25 mouse cellular contexts compared by ENCODE assay signal in genomic region chr9:58889782-58890448, GRCm38 (mm10).
DNase-seq lines count a peak whose midpoint lies in the region; ATAC-seq lines count a peak whose summit lies in the region.
"Had no signal": no experiment of that assay in that cellular context is flagged by ENCODE, and none has a peak within 500 bp of the region (broad histone marks: within the 10 kb centered on the region; RNA-seq: fewer than 3 reads in every experiment).

No protein-coding gene starts in this region.

- no peak overlapping the region for H3K4me3 ChIP-seq in heart, embryonic 12.5 days
- no peak overlapping the region for H3K4me3 ChIP-seq in heart, embryonic 15.5 days
- H3K4me3 ChIP-seq in heart, embryonic 10.5 days = no peak overlapping the region
- H3K4me3 ChIP-seq in midbrain, embryonic 11.5 days (ENCODE audit: low read depth, low read length) = no peak overlapping the region
- no peak overlapping the region for H3K4me3 ChIP-seq in midbrain, embryonic 15.5 days
- H3K4me3 ChIP-seq: embryonic facial prominence, embryonic 12.5 days; embryonic facial prominence, embryonic 15.5 days; gastrocnemius, adult 2 months; hindbrain, embryonic 12.5 days; hindbrain, embryonic 15.5 days had no signal

- intact Hi-C loops in heart, postnatal 25 days (cut with DNase I) = no loop called here

- H3K4me2 ChIP-seq in heart, embryonic 12.5 days = no peak overlapping the region
- H3K4me2 ChIP-seq in heart, embryonic 15.5 days = no peak overlapping the region
- H3K4me2 ChIP-seq in midbrain, embryonic 11.5 days = no peak overlapping the region
- no peak overlapping the region for H3K4me2 ChIP-seq in midbrain, embryonic 15.5 days
- H3K4me2 ChIP-seq: embryonic facial prominence, embryonic 12.5 days; embryonic facial prominence, embryonic 15.5 days; hindbrain, embryonic 12.5 days; hindbrain, embryonic 15.5 days had no signal

- H3K9ac ChIP-seq in heart, embryonic 12.5 days = no peak overlapping the region
- H3K9ac ChIP-seq in heart, embryonic 15.5 days = no peak overlapping the region
- no peak overlapping the region for H3K9ac ChIP-seq in midbrain, embryonic 11.5 days (ENCODE audit: low read length)
- H3K9ac ChIP-seq in midbrain, embryonic 15.5 days = no peak overlapping the region
- H3K9ac ChIP-seq: embryonic facial prominence, embryonic 12.5 days; embryonic facial prominence, embryonic 15.5 days; forebrain, postnatal 0 days; hindbrain, embryonic 12.5 days; hindbrain, embryonic 15.5 days had no signal

- peaks cover 19% of the 10 kb centered on the region for H3K4me1 ChIP-seq in heart, embryonic 12.5 days (replicated peaks)
- peaks cover 24% of the 10 kb centered on the region for H3K4me1 ChIP-seq in heart, embryonic 15.5 days (replicated peaks)
- no peaks in the 10 kb centered on the region for H3K4me1 ChIP-seq in heart, embryonic 10.5 days
- H3K4me1 ChIP-seq in midbrain, embryonic 11.5 days (ENCODE audit: control insufficient read depth, insufficient read depth, low read length) = no peaks in the 10 kb centered on the region
- no peaks in the 10 kb centered on the region for H3K4me1 ChIP-seq in midbrain, embryonic 15.5 days
- H3K4me1 ChIP-seq: embryonic facial prominence, embryonic 12.5 days; embryonic facial prominence, embryonic 15.5 days; hindbrain, embryonic 12.5 days; hindbrain, embryonic 15.5 days had no signal

- no peak for DNase-seq in heart, postnatal 25 days (ENCODE audit: low spot score)
- no peak for DNase-seq in heart, embryonic 10.5 days (ENCODE audit: low spot score)
- DNase-seq in midbrain, embryonic 11.5 days (ENCODE audit: low spot score, missing footprints) = peak; percentile 53
- DNase-seq in heart, postnatal 4 days = peak; percentile 25
- DNase-seq in thymus, postnatal 25 days = no peak
- DNase-seq: adrenal gland, adult 2 months; adrenal gland, postnatal 14 days; cerebellum, adult 11 months; cerebellum, adult 2 months; cerebellum, adult 9-11 months; cerebellum, postnatal 25 days; forebrain, postnatal 0 days; gastrocnemius, adult 2 months; gastrocnemius, postnatal 14 days; kidney, adult 2 months had no signal

- no peaks in the 10 kb centered on the region for H3K27me3 ChIP-seq in heart, embryonic 12.5 days (replicated peaks)
- no peaks in the 10 kb centered on the region for H3K27me3 ChIP-seq in heart, embryonic 15.5 days
- no peaks in the 10 kb centered on the region for H3K27me3 ChIP-seq in heart, embryonic 10.5 days (ENCODE audit: insufficient read depth, poor library complexity, severe bottlenecking)
- no peaks in the 10 kb centered on the region for H3K27me3 ChIP-seq in midbrain, embryonic 11.5 days (ENCODE audit: control insufficient read depth, insufficient read depth, low read length)
- H3K27me3 ChIP-seq in midbrain, embryonic 15.5 days (replicated peaks) = no peaks in the 10 kb centered on the region
- H3K27me3 ChIP-seq: embryonic facial prominence, embryonic 12.5 days; embryonic facial prominence, embryonic 15.5 days; hindbrain, embryonic 12.5 days; hindbrain, embryonic 15.5 days had no signal

- WGBS in heart, embryonic 12.5 days = 67% methylated on average over 12 of the region's 12 CpGs
- 55% methylated on average over 12 of the region's 12 CpGs for WGBS in heart, embryonic 15.5 days
- WGBS in heart, embryonic 10.5 days = 75% methylated on average over 12 of the region's 12 CpGs
- WGBS in midbrain, embryonic 11.5 days = 89% methylated on average over 12 of the region's 12 CpGs
- WGBS in midbrain, embryonic 15.5 days = 89% methylated on average over 12 of the region's 12 CpGs

- no peaks in the 10 kb centered on the region for H3K9me3 ChIP-seq in heart, embryonic 12.5 days (replicated peaks)
- no peaks in the 10 kb centered on the region for H3K9me3 ChIP-seq in heart, embryonic 15.5 days (replicated peaks)
- no peaks in the 10 kb centered on the region for H3K9me3 ChIP-seq in heart, embryonic 10.5 days
- no peaks in the 10 kb centered on the region for H3K9me3 ChIP-seq in midbrain, embryonic 11.5 days (ENCODE audit: control insufficient read depth, low read length)
- no peaks in the 10 kb centered on the region for H3K9me3 ChIP-seq in midbrain, embryonic 15.5 days
- H3K9me3 ChIP-seq: embryonic facial prominence, embryonic 12.5 days; embryonic facial prominence, embryonic 15.5 days; hindbrain, embryonic 12.5 days; hindbrain, embryonic 15.5 days had no signal

- H3K36me3 ChIP-seq in heart, embryonic 12.5 days = peaks cover 54% of the 10 kb centered on the region
- H3K36me3 ChIP-seq in heart, embryonic 15.5 days = peaks cover 21% of the 10 kb centered on the region
- H3K36me3 ChIP-seq in heart, embryonic 10.5 days = peaks cover 57% of the 10 kb centered on the region
- peaks cover 18% of the 10 kb centered on the region for H3K36me3 ChIP-seq in midbrain, embryonic 11.5 days (ENCODE audit: control insufficient read depth, insufficient read depth, low read length)
- H3K36me3 ChIP-seq in midbrain, embryonic 15.5 days (replicated peaks) = peaks cover 15% of the 10 kb centered on the region; the same call in 1 of the 2 replicates

- ATAC-seq in heart, embryonic 12.5 days (ENCODE audit: insufficient number of reproducible peaks, low FRiP score) = no peak
- ATAC-seq in heart, embryonic 15.5 days (replicated peaks; ENCODE audit: insufficient number of reproducible peaks, insufficient read depth, low FRiP score, low read depth) = no peak; the same call in 1 of the 2 replicates
- ATAC-seq in midbrain, embryonic 11.5 days (ENCODE audit: low FRiP score) = no peak
- ATAC-seq in midbrain, embryonic 15.5 days (replicated peaks) = no peak
- ATAC-seq: CD4-positive, CD25-positive, alpha-beta regulatory T cell, adult 4 months; forebrain, embryonic 14.5 days; forebrain, postnatal 0 days; intestine, postnatal 0 days had no signal

- H3K27ac ChIP-seq in heart, embryonic 12.5 days (ENCODE audit: poor library complexity, severe bottlenecking) = peak overlapping the region; percentile 69
- H3K27ac ChIP-seq in heart, embryonic 15.5 days = peak overlapping the region; percentile 74
- H3K27ac ChIP-seq in heart, embryonic 10.5 days = no peak overlapping the region
- no peak overlapping the region for H3K27ac ChIP-seq in midbrain, embryonic 11.5 days (ENCODE audit: low read depth, low read length)
- no peak overlapping the region for H3K27ac ChIP-seq in midbrain, embryonic 15.5 days
- H3K27ac ChIP-seq: embryonic facial prominence, embryonic 12.5 days; gastrocnemius, adult 2 months; hindbrain, embryonic 12.5 days; hindbrain, embryonic 15.5 days had no signal

Comparison
In these comparisons a context has a peak if more than half of its experiments do, and no peak if none do; other contexts are left out.
1. H3K27ac ChIP-seq: peak in heart, embryonic 12.5 days (single experiment) and heart, embryonic 15.5 days (single experiment); none in heart, embryonic 10.5 days (single experiment), midbrain, embryonic 11.5 days (single experiment) and midbrain, embryonic 15.5 days (single experiment).
2. DNase-seq: peak in midbrain, embryonic 11.5 days (single experiment) and heart, postnatal 4 days (single experiment); none in heart, postnatal 25 days (single experiment), heart, embryonic 10.5 days (single experiment) and thymus, postnatal 25 days (single experiment).